Mouse (Mus musculus): ENCODE data around the gene Stard3.

Stard3 gene

GRCm38 (mm10) chr11:98397946-98398345 is 39.8 kb downstream of the Stard3 start:
- no peak for DNase-seq (ENCODE audit: low read depth)

GRCm38 (mm10) chr11:98400161-98400726 is 42.1 kb downstream of the Stard3 start, which contains the start of gene Pgap3:
Gene Pgap3, minus strand, starts transcription at chr11:98400490.
- peak; percentile 95 for DNase-seq (ENCODE audit: low read depth)

DNA sequence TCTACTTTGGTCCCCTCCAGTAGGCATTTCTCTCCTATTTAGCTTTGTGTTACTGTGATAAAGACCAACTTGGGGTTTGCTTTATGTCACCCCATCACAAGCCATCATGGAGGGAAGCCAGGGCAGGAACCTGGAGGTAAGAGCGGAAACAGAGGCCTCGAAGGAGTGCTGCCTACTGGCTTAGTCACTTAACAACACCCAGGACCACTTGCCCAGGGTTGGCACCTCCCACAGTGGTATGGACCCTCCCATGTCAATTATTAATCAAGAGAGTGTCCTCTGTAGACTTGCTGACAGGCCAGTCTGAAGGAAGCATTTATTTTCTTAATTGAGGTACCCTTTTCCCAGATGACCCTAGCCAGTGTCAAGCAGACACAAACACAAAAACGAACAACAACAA is 42.6 kb downstream of the Stard3 start:
- DNase-seq (ENCODE audit: low read depth): no peak

- no peak for DNase-seq (ENCODE audit: low read depth)
Observed at GRCm38 (mm10) chr11:98406621-98407020, 48.5 kb downstream of the Stard3 start.

- DNase-seq (ENCODE audit: low read depth): no peak
Observed at GRCm38 (mm10) chr11:98408872-98409271, 50.7 kb downstream of the Stard3 start.

- DNase-seq (ENCODE audit: low read depth): no peak
Observed at GRCm38 (mm10) chr11:98409341-98409822, 51.2 kb downstream of the Stard3 start.

GRCm38 (mm10) chr11:98412273-98412796 is 54.2 kb downstream of the Stard3 start, which contains the start of gene Erbb2:
Gene Erbb2, plus strand, starts transcription at chr11:98412470.
- DNase-seq (ENCODE audit: low read depth): peak; percentile 24

DNA sequence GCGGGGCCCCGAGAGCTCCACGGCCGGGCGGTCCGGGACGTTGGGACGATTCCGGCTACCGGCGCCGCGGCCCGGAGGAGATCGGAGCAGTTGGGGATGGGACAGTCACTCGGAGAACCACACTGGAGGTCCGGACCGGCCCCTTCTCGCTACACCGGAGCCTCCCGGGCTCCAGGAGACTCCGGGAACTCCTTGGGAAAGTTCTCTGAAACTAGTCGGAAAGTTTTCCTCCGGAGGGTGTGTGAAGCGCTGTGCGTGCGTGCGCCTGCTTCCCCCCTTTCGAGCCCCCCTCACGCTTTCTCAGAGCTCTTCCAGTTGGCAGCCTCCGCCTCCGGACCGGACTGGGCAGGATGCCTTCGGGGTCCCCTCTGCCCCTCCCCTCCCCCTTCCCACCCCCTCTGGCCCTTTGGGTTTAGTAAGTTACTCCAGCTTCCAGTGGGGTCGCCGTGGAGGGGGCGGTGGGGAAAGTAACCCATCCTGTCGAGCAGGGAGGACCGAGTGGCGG is 54.7 kb downstream of the Stard3 start:
- no peak for DNase-seq (ENCODE audit: low read depth)

DNA sequence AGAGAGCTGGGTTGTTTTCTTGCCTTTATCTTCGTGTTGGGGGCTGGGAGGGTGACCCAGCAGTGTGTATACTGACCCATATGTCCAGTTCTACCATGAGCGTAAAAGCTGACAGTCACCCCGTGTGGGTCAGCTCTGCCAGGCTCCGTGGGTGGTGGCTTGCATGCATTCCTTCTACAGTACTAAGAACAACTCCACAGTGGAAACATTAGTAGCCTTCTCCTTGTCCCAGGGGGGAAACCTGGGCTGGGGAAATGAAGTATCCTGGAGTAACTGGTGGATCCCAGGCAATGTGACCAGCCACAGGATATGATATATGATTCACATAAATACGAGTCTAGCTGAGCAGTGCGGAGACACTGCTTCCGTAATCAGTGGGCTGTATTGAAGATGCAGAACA is 55.6 kb downstream of the Stard3 start:
- DNase-seq (ENCODE audit: low read depth): no peak

GRCm38 (mm10) chr11:98414162-98414561 is 56.0 kb downstream of the Stard3 start:
- no peak for DNase-seq (ENCODE audit: low read depth)

GRCm38 (mm10) chr11:98417074-98417473 is 58.9 kb downstream of the Stard3 start:
- DNase-seq (ENCODE audit: low read depth): no peak

DNA sequence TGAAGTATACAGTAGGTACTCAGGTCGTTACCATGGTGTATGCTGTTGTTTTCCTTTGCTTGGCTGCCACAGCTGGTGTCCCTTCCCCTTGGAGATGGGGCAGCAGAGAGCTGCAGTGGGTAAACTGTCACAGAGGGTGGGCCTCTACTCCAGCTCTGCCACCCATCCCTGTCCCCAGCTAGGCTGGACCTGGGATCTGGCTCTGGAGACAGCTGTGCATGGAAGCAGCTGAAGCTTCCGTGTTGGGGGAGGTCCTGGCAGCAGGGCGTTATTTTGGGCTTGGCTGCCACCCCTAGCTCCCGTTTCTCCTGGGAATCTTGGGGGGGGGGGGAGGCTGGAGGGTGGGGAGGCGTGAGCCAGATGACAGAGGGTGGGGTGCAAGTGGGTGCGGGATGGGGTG is 60.1 kb downstream of the Stard3 start:
- no peak for DNase-seq (ENCODE audit: low read depth)

GRCm38 (mm10) chr11:98418939-98419547 is 60.9 kb downstream of the Stard3 start:
- DNase-seq (ENCODE audit: low read depth): no peak

- no peak for DNase-seq (ENCODE audit: low read depth)
Observed at GRCm38 (mm10) chr11:98426592-98426991, 68.4 kb downstream of the Stard3 start.

DNA sequence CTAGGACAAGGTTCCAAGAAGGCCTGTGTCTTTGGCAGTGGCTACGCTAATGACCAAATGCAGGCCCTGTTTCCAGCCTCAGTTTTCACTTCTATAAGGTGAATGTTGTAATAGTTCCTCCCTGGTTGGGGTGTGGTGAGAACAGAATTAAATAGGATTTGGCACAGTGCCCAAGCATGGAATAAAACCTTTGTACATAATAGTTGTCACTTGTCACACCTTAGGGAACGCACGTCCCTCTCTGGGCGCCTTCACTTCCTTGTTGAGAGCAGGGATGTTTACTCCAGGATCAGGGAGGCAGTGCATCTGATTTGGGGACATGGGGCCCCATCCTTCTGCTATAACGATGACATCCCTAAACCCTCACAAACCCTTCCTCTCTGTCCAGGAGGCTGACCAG is 70.3 kb downstream of the Stard3 start:
- no peak for DNase-seq (ENCODE audit: low read depth)
